Mouse (Mus musculus): ENCODE measurements around the gene Ccl7.

DNA sequence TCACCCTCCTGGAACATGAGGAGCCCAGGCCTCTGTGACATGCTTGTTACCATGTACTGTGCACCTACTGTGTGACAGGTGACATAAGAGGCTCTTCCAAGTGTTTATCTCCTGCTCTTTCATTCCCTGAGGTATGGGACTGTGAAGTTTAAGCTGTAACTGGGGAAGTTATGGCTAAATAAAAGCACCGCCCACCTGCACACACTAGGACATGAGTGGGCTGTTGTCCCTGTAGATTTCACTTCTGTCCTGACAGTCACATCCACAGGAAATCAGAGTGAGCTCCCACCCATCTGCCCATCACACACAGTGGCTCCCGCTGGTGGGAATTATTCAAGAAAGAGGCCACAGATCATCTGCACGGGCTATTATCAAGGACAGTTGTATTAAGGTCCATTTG lies 35.4 kb upstream of the Ccl7 start:
- no peak for TF ChIP-seq HCFC1 (IDR thresholded peaks at IDR 0.05; ENCODE audit: borderline replicate concordance, insufficient read depth, low read length)
- TF ChIP-seq ZC3H11A (IDR thresholded peaks at IDR 0.05; ENCODE audit: borderline replicate concordance, low read depth, low read length): no peak
- TF ChIP-seq ZNF384 (IDR thresholded peaks at IDR 0.05; ENCODE audit: low read depth, low read length): no peak

Measured in ES-E14 (cell line).